Mouse (Mus musculus) limb, embryonic 11.5 days (tissue): ENCODE results near the gene Zc3h10. TPM values are rescaled to one million over a fixed set of nuclear protein-coding genes. Genes with fewer than 3 reads are reported as not detected.
A peak's percentile ranks its signal among the peaks of the same experiment; 100 is the strongest.

Experiments
- ATAC-seq: fragments of 200-750 bp; cut with Nextera tagmentation; 2 replicates; pipeline ENCODE4 v1.8.0; 2017; ENCODE audit warnings: low read depth; ENCODE audit not compliant: insufficient number of reproducible peaks, low FRiP score, low TSS enrichment
- DNase-seq: peaks from one replicate; pipeline ENCODE4 v3.0.0-alpha.2; 2015; ENCODE audit warnings: low spot score
- H3K27ac ChIP-seq: fragments of 300-500 bp; sonication (generic); replicated peaks from 2 replicates; pipeline ENCODE4 v1.5.1; 2014; ENCODE audit warnings: low read depth, mild to moderate bottlenecking, low read length
- H3K27me3 ChIP-seq: fragments of 300-500 bp; sonication (generic); 2 replicates; pipeline ENCODE4 v1.6.1; 2014; ENCODE audit warnings: mild to moderate bottlenecking, low read length, mixed read lengths; ENCODE audit not compliant: control insufficient read depth, insufficient read depth
- H3K36me3 ChIP-seq: fragments of 300-500 bp; sonication (generic); 2 replicates; pipeline ENCODE4 v1.6.1; 2014; ENCODE audit warnings: mild to moderate bottlenecking, low read length, moderate library complexity, mixed read lengths; ENCODE audit not compliant: control insufficient read depth, insufficient read depth
- H3K4me1 ChIP-seq: fragments of 300-500 bp; sonication (generic); 2 replicates; pipeline ENCODE4 v1.6.1; 2014; ENCODE audit warnings: low read length, mixed read lengths; ENCODE audit not compliant: control insufficient read depth, insufficient read depth
- H3K4me2 ChIP-seq: fragments of 300-500 bp; sonication (generic); 2 replicates; pipeline ENCODE4 v1.6.1; 2014; ENCODE audit warnings: low read depth, mild to moderate bottlenecking, moderate library complexity; ENCODE audit not compliant: severe bottlenecking
- H3K4me3 ChIP-seq: fragments of 300-500 bp; sonication (generic); 2 replicates; pipeline ENCODE4 v1.5.1; 2014; ENCODE audit warnings: low read depth, low read length
- H3K9ac ChIP-seq: fragments of 300-500 bp; sonication (generic); 2 replicates; pipeline ENCODE4 v1.6.1; 2014; ENCODE audit warnings: mild to moderate bottlenecking, low read length
- H3K9me3 ChIP-seq: fragments of 300-500 bp; sonication (generic); 2 replicates; pipeline ENCODE4 v1.6.1; 2016; ENCODE audit warnings: low read length; ENCODE audit not compliant: control insufficient read depth
- WGBS: fragments of 180-500 bp; shearing (Covaris S2); extraction: QIAGEN DNeasy Blood & Tissue Kit; methylation state at CpG from one replicate; pipeline ENCODE4 v1.1.7; 2014; 5-methylcytosine and 5-hydroxymethylcytosine counted together
- polyA plus RNA-seq: library from polyadenylated mRNA; unstranded; fragments of >200 nt; fragmentation: Nextera tagmentation; extraction: Ambion mirVana; gene quantifications from 2 replicates; pipeline ENCODE4 v1.2.1, GENCODE M21; 2014

The Zc3h10 gene
- polyA plus RNA-seq, 1 experiment from 2014 or later = 19.4 TPM

DNA sequence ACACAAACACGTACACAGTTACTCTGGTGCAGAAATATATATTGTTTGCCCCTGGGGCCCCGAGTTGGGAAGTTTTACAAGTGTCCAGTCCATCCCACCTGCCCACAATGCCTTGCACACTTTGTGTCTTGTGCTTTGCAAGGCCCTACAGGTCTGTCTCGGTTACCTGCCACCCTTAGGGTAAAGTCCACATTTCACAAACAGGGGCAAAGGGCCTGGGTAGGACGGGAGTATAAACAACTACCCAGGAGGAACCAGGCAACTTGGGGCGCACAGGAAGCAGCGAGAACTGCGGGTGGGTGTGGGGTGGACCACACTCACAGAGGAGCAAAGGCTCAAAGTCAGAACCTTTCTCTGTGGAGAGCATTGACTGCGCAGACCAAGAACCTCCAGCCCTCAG lies 40.1 kb upstream of the Zc3h10 start:
- 64% methylated on average over 8 of the region's 8 CpGs for WGBS
- Histone ChIP-seq H3K4me2 (peak overlapping the region; percentile 92; the same call in 1 of the 2 replicates), H3K9me3 (no peaks in the 10 kb centered on the region), H3K4me1 (peaks cover 11% of the 10 kb centered on the region; the same call in 1 of the 2 replicates), H3K4me3 (0 out of 2 replicates have a peak overlapping the region, but pooled peaks have one; percentile 0), H3K36me3 (no peaks in the 10 kb centered on the region), H3K9ac (no peak overlapping the region; the same call in 1 of the 2 replicates), H3K27ac (no peak overlapping the region), H3K27me3 (peaks cover 41% of the 10 kb centered on the region)
- no peak for DNase-seq
- ATAC-seq = no peak

DNA sequence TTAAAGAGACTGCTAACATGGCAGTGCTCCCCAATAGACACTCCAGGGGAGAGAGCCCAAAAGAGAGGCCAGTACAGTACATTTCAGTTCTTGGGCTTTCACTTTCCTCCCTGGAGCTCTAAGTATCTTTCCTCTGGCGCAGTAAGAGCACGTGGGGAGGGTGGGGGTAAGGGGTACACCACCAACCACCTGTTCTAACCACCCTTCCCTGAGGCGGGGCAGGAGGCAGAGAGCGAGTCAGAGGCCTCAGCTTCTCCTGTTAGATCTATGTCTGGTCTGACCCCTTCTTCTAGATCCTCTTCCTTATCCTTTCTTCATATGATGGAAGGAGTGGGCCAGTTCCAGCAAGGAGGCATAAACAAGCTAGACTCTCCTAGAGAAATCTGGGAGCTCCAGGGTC lies 39.5 kb upstream of the Zc3h10 start:
- H3K27me3 ChIP-seq = peaks cover 41% of the 10 kb centered on the region
- peak overlapping the region; percentile 12; the same call in 1 of the 2 replicates for H3K4me2 ChIP-seq
- DNase-seq = no peak
- H3K4me3 ChIP-seq = no peak overlapping the region
- H3K36me3 ChIP-seq = no peaks in the 10 kb centered on the region
- no peak overlapping the region; the same call in 1 of the 2 replicates for H3K9ac ChIP-seq
- WGBS = 43% methylated on average over 4 of the region's 4 CpGs
- peaks cover 11% of the 10 kb centered on the region; the same call in 1 of the 2 replicates for H3K4me1 ChIP-seq
- ATAC-seq = no peak
- H3K9me3 ChIP-seq = no peaks in the 10 kb centered on the region
- H3K27ac ChIP-seq = peak overlapping the region; percentile 42

DNA sequence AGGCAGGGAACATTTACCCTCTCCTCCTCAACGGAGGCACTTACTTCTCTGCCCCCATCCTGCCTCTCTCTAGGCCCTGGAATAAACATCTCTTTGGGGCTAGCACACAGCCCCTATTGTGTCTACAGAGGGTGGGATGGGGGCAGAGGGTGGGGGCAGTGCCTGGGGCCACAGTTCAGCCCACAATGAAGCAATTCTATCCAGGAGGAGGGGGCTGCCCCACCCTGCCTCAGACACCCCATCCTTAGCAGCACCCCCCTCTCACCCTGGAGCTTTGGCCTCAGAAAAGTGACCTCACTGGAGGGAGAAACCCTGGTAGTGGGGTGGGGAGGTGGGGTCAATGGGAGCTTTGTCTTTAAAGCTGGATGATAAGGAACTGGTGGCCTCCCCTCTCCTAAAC lies 39.0 kb upstream of the Zc3h10 start:
- H3K4me1 ChIP-seq = peaks cover 11% of the 10 kb centered on the region; the same call in 1 of the 2 replicates
- H3K9me3 ChIP-seq = no peaks in the 10 kb centered on the region
- ATAC-seq (no peak), DNase-seq (no peak)
- peak overlapping the region; percentile 42; the same call in 1 of the 2 replicates for H3K27ac ChIP-seq
- H3K27me3 ChIP-seq = peaks cover 41% of the 10 kb centered on the region
- H3K36me3 ChIP-seq = no peaks in the 10 kb centered on the region
- no peak overlapping the region for H3K9ac ChIP-seq
- no peak overlapping the region for H3K4me3 ChIP-seq
- 0% methylated on average over 1 of the region's 1 CpGs for WGBS
- H3K4me2 ChIP-seq = 0 out of 2 replicates have a peak overlapping the region, but pooled peaks have one; percentile 11

DNA sequence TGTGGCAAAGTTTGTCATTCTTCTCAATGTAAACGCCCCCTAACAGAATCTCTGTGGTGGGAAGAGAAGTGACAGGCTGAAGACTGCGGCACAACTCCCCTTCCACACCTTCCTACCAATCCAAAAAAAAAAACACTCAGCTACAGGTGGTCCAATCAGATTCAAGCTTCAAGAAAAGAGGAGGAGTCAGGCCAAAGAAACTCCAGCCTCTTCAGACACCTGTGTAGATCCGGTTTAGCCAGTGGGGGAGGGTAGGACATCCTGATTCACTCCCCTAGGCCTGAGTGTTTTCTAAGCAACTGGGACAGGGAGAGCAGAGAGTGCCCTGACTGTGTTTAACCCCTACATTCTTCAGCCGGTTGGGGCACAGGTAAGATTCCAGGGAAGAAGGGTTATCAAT lies 36.8 kb upstream of the Zc3h10 start:
- 6% methylated on average over 4 of the region's 4 CpGs for WGBS
- ATAC-seq = no peak
- H3K27ac ChIP-seq = no peak overlapping the region
- H3K36me3 ChIP-seq = no peaks in the 10 kb centered on the region
- H3K4me2 ChIP-seq = no peak overlapping the region
- no peak overlapping the region for H3K9ac ChIP-seq
- no peak overlapping the region for H3K4me3 ChIP-seq
- H3K9me3 ChIP-seq = no peaks in the 10 kb centered on the region
- H3K4me1 ChIP-seq = peaks cover 11% of the 10 kb centered on the region; the same call in 1 of the 2 replicates
- H3K27me3 ChIP-seq = peaks cover 35% of the 10 kb centered on the region
- DNase-seq = no peak

DNA sequence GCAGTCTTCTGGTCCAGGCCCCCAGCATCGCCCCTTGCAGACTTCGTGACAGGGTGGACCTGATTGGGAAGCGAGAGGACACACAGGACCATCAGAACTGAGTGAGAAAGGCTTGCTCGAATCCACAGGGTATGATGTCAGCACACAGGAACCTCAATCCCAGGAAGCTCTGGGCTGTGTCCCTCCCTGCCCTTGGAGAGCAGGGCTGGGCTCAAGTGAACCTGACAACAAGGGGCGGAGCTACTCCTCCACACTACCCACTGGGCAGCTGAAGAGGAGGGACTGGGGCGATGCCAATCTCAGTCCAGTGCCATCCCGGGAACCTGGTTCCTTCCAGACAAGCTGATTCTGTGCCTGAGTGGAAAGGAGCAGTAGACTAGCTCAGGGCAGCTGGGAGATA lies 36.1 kb upstream of the Zc3h10 start:
- H3K36me3 ChIP-seq = no peaks in the 10 kb centered on the region
- no peak overlapping the region for H3K9ac ChIP-seq
- 16% methylated on average over 7 of the region's 7 CpGs for WGBS
- DNase-seq = no peak
- H3K9me3 ChIP-seq = no peaks in the 10 kb centered on the region
- H3K4me1 ChIP-seq = peaks cover 7% of the 10 kb centered on the region; the same call in 1 of the 2 replicates
- H3K27ac ChIP-seq = no peak overlapping the region
- no peak overlapping the region for H3K4me2 ChIP-seq
- peaks cover 28% of the 10 kb centered on the region for H3K27me3 ChIP-seq
- H3K4me3 ChIP-seq = no peak overlapping the region
- no peak for ATAC-seq

DNA sequence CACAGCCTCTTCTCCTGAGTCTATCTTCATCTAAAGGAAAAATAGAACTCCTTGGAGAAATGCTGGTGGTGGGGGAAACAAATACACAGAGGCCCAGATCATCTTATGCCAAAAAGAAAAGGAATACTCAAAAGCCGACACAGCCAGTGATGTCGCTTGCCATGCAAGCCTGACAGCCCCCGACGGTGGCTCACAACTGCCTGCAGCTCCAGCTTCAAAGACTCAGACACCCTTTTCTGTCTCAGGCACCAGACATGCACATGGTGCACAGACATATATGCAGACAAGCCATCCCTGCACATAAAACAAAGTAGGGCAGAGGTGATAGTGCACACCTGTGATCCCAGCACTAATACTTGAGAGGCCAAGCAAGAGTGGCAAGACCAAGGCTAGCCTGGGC lies 32.2 kb upstream of the Zc3h10 start:
- Histone ChIP-seq H3K9ac (no peak overlapping the region), H3K27me3 (peaks cover 5% of the 10 kb centered on the region), H3K4me3 (no peak overlapping the region), H3K27ac (no peak overlapping the region), H3K4me2 (no peak overlapping the region), H3K9me3 (no peaks in the 10 kb centered on the region), H3K36me3 (no peaks in the 10 kb centered on the region), H3K4me1 (0 out of 2 replicates have a peak, but pooled peaks cover 3% of the 10 kb centered on the region)
- no peak for DNase-seq
- WGBS = 74% methylated on average over 4 of the region's 4 CpGs
- ATAC-seq = no peak

DNA sequence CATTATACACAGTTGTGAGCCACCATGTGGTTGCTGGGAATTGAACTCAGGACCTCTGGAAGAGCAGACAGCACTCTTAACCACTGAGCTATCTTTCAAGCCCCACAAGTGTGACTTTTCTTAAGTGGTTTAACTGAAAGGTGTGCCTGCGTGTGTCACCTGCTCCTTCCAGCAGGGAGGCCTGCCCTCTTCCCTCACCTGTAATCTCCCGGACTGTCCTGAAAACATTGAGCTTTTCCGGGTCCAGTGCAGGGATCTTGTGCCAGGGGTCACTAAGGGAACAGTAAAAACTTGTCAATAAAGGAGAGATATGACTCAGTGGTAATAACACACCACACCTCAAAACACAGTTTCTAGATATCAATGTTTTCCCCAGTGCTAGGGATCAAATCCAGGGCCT lies 31.7 kb upstream of the Zc3h10 start:
- H3K9ac ChIP-seq = no peak overlapping the region
- H3K36me3 ChIP-seq = no peaks in the 10 kb centered on the region
- peaks cover 3% of the 10 kb centered on the region; the same call in 1 of the 2 replicates for H3K27me3 ChIP-seq
- H3K4me2 ChIP-seq = no peak overlapping the region
- H3K4me1 ChIP-seq = 0 out of 2 replicates have a peak, but pooled peaks cover 3% of the 10 kb centered on the region
- 76% methylated on average over 3 of the region's 3 CpGs for WGBS
- H3K4me3 ChIP-seq = no peak overlapping the region
- no peaks in the 10 kb centered on the region for H3K9me3 ChIP-seq
- ATAC-seq (no peak), DNase-seq (no peak)
- H3K27ac ChIP-seq = no peak overlapping the region

DNA sequence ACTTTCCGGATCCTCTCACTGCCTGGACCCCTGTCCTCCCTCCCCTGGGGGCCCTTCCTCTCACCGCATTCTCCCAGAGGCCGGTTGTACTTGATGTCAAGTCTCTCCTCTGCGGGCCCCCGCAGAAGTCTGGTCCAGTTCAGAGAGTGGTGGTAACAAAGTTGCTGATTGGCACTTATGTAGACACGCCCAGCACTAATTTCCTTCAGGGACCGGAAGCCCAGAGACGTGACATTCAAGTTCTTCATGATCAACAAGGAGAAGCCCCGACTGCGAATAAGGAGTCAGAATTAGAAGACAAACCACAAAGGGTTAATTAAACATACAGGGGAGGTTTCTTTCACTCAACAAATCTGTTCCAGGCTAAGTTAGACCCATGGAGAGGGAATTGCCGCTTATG lies 30.8 kb upstream of the Zc3h10 start:
- Histone ChIP-seq H3K4me2 (no peak overlapping the region), H3K36me3 (no peaks in the 10 kb centered on the region), H3K4me3 (no peak overlapping the region), H3K9ac (no peak overlapping the region), H3K9me3 (no peaks in the 10 kb centered on the region), H3K27me3 (peaks cover 3% of the 10 kb centered on the region; the same call in 1 of the 2 replicates), H3K27ac (no peak overlapping the region), H3K4me1 (no peaks in the 10 kb centered on the region)
- DNase-seq (no peak), ATAC-seq (no peak)
- 78% methylated on average over 11 of the region's 11 CpGs for WGBS

DNA sequence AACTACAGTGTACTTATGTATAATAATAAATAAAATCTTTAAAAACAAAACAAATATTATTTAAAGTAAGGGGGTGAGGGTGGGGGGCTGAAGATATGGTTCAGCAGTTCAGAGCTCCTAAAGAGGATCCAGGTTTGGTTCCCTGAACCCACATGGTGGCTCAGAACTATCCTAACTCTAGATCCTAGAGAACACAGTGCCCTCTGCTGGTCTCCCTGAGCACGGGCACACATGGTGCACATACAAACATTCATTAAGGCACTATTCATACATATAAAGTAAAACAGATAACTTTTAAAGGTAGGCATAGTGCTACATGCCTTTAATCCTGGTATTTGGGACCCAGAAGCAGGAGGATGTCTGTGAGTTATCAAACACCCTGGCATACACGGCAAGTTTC lies 27.5 kb upstream of the Zc3h10 start:
- Histone ChIP-seq H3K36me3 (no peaks in the 10 kb centered on the region), H3K4me2 (no peak overlapping the region), H3K4me3 (no peak overlapping the region), H3K4me1 (no peaks in the 10 kb centered on the region), H3K9ac (no peak overlapping the region), H3K9me3 (no peaks in the 10 kb centered on the region), H3K27me3 (no peaks in the 10 kb centered on the region), H3K27ac (no peak overlapping the region)
- 82% methylated on average over 2 of the region's 2 CpGs for WGBS
- DNase-seq (no peak), ATAC-seq (no peak)
